Mouse (Mus musculus): Measurements from ENCODE around the gene Zfp282.

DNA sequence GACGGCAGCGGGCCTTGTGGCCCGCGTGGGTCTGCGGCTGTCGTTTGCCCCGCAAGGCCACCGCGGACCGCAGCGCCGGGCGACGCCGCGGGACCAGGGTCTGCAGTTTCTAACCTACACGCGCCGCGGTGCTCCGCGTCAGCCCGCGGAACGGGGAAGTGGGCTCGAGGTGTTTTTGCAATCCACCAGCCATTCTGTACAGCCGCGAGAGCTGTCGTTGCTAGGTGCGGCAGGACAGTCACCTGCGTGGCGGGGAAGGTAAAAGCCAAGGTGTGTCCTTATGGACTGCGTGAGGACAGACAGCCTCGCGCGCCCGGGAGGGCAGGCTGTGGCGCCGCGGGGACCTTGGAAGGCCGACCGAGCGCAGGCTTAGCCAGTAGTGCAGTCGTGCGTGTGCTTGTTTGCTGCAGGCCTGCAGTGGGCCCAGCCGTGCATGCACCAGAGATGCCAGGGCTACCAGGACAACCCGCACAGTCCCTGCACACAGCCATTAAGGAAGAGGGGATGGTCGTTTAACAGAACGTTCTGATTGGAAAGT is 41.0 kb upstream of the Zfp282 start:
- no peak for TF ChIP-seq CTCF (IDR thresholded peaks at IDR 0.05; ENCODE audit: low read depth)
- no peak for TF ChIP-seq EP300 (IDR thresholded peaks at IDR 0.05; ENCODE audit: low read depth)
